Mouse (Mus musculus) megakaryocyte, embryonic 14.5 days (primary cell): ENCODE measurements around the gene Grb2. TPM values are rescaled to one million over a fixed set of nuclear protein-coding genes. Genes with fewer than 3 reads are reported as not detected.

ENCODE experiments used
- H3K27me3 ChIP-seq: replicated peaks from 2 replicates; pipeline ENCODE3; 2012; ENCODE audit warnings: inconsistent platforms
- H3K36me3 ChIP-seq: replicated peaks from 2 replicates; pipeline ENCODE3; 2012; ENCODE audit warnings: low read length, inconsistent platforms, mixed read lengths
- H3K4me1 ChIP-seq: 2 replicates; pipeline ENCODE4 v1.6.1; 2012; ENCODE audit warnings: inconsistent platforms
- H3K4me3 ChIP-seq: replicated peaks from 2 replicates; pipeline ENCODE3; 2012; ENCODE audit warnings: moderate library complexity, mild to moderate bottlenecking, inconsistent platforms
- H3K9me3 ChIP-seq: 2 replicates; pipeline ENCODE4 v1.6.1; 2012; ENCODE audit warnings: inconsistent platforms
- FLI1 ChIP-seq: IDR thresholded peaks from 2 replicates; pipeline ENCODE4 v1.6.1; 2012; ENCODE audit warnings: low read length, inconsistent platforms, mixed read lengths
- GATA1 ChIP-seq: IDR thresholded peaks from 3 replicates; pipeline ENCODE4 v1.6.1; 2012; ENCODE audit warnings: mixed read lengths, low read length, inconsistent platforms, borderline replicate concordance
- polyA plus RNA-seq: library from polyadenylated mRNA; stranded (reverse); fragments of >175 nt; gene quantifications from 2 replicates; pipeline ENCODE4 v1.2.3, GENCODE M21; 2012; ENCODE audit warnings: low replicate concordance; ENCODE audit not compliant: insufficient read depth

Gene Grb2
- polyA plus RNA-seq, 1 experiment: 77.5 TPM

GRCm38 (mm10) chr11:115691511-115691910 is 16.9 kb downstream of the Grb2 start:
- H3K36me3 ChIP-seq: peaks cover 77% of the 10 kb centered on the region
- H3K4me3 ChIP-seq: peak overlapping the region; percentile 75
- H3K4me1 ChIP-seq: peaks cover 94% of the 10 kb centered on the region
- H3K27me3 ChIP-seq: no peaks in the 10 kb centered on the region
- TF ChIP-seq FLI1 (no peak), GATA1 (no peak)
- H3K9me3 ChIP-seq: 0 out of 2 replicates have a peak, but pooled peaks cover 3% of the 10 kb centered on the region

GRCm38 (mm10) chr11:115691013-115691412 is 17.4 kb downstream of the Grb2 start:
- Histone ChIP-seq H3K27me3 (no peaks in the 10 kb centered on the region), H3K36me3 (peaks cover 77% of the 10 kb centered on the region), H3K4me3 (no peak overlapping the region), H3K4me1 (peaks cover 94% of the 10 kb centered on the region), H3K9me3 (0 out of 2 replicates have a peak, but pooled peaks cover 3% of the 10 kb centered on the region)
- TF ChIP-seq GATA1: no peak
- TF ChIP-seq FLI1: no peak

GRCm38 (mm10) chr11:115690356-115690755 is 18.0 kb downstream of the Grb2 start:
- H3K27me3 ChIP-seq: no peaks in the 10 kb centered on the region
- no peak overlapping the region for H3K4me3 ChIP-seq
- H3K4me1 ChIP-seq: peaks cover 94% of the 10 kb centered on the region
- H3K36me3 ChIP-seq: peaks cover 77% of the 10 kb centered on the region
- H3K9me3 ChIP-seq: 0 out of 2 replicates have a peak, but pooled peaks cover 3% of the 10 kb centered on the region
- TF ChIP-seq GATA1 (no peak), FLI1 (no peak)

- Histone ChIP-seq H3K36me3 (peaks cover 81% of the 10 kb centered on the region), H3K4me3 (no peak overlapping the region), H3K27me3 (no peaks in the 10 kb centered on the region), H3K9me3 (0 out of 2 replicates have a peak, but pooled peaks cover 3% of the 10 kb centered on the region), H3K4me1 (peaks cover 94% of the 10 kb centered on the region)
- no peak for TF ChIP-seq GATA1
- no peak for TF ChIP-seq FLI1
These were observed 19.1 kb downstream of the Grb2 start for GRCm38 (mm10) chr11:115689137-115689915.

GRCm38 (mm10) chr11:115686369-115686768 is 22.0 kb downstream of the Grb2 start:
- Histone ChIP-seq H3K36me3 (peaks cover 95% of the 10 kb centered on the region), H3K4me3 (no peak overlapping the region), H3K9me3 (0 out of 2 replicates have a peak, but pooled peaks cover 3% of the 10 kb centered on the region), H3K4me1 (peaks cover 91% of the 10 kb centered on the region), H3K27me3 (no peaks in the 10 kb centered on the region)
- TF ChIP-seq GATA1 (no peak), FLI1 (no peak)

GRCm38 (mm10) chr11:115685954-115686353 is 22.4 kb downstream of the Grb2 start:
- H3K9me3 ChIP-seq: 0 out of 2 replicates have a peak, but pooled peaks cover 3% of the 10 kb centered on the region
- no peaks in the 10 kb centered on the region for H3K27me3 ChIP-seq
- no peak overlapping the region for H3K4me3 ChIP-seq
- peaks cover 96% of the 10 kb centered on the region for H3K36me3 ChIP-seq
- peaks cover 87% of the 10 kb centered on the region for H3K4me1 ChIP-seq
- TF ChIP-seq GATA1 (no peak), FLI1 (no peak)

- H3K36me3 ChIP-seq: peaks cover 95% of the 10 kb centered on the region
- peaks cover 81% of the 10 kb centered on the region for H3K4me1 ChIP-seq
- TF ChIP-seq GATA1 (no peak), FLI1 (no peak)
- 0 out of 2 replicates have a peak, but pooled peaks cover 3% of the 10 kb centered on the region for H3K9me3 ChIP-seq
- H3K27me3 ChIP-seq: no peaks in the 10 kb centered on the region
- no peak overlapping the region for H3K4me3 ChIP-seq
These were observed 23.5 kb downstream of the Grb2 start for GRCm38 (mm10) chr11:115684877-115685276.

GRCm38 (mm10) chr11:115683326-115683725 is 25.1 kb downstream of the Grb2 start:
- TF ChIP-seq GATA1: no peak
- TF ChIP-seq FLI1: no peak
- 0 out of 2 replicates have a peak, but pooled peaks cover 3% of the 10 kb centered on the region for H3K9me3 ChIP-seq
- no peak overlapping the region for H3K4me3 ChIP-seq
- H3K36me3 ChIP-seq: peaks cover 95% of the 10 kb centered on the region
- peaks cover 82% of the 10 kb centered on the region for H3K4me1 ChIP-seq
- H3K27me3 ChIP-seq: no peaks in the 10 kb centered on the region

GRCm38 (mm10) chr11:115682411-115682810 is 26.0 kb downstream of the Grb2 start:
- Histone ChIP-seq H3K4me1 (peaks cover 80% of the 10 kb centered on the region), H3K36me3 (peaks cover 93% of the 10 kb centered on the region), H3K27me3 (no peaks in the 10 kb centered on the region), H3K4me3 (peak overlapping the region; percentile 18), H3K9me3 (no peaks in the 10 kb centered on the region)
- TF ChIP-seq GATA1: no peak
- no peak for TF ChIP-seq FLI1

- TF ChIP-seq FLI1 (no peak), GATA1 (no peak)
- Histone ChIP-seq H3K9me3 (no peaks in the 10 kb centered on the region), H3K36me3 (peaks cover 91% of the 10 kb centered on the region), H3K4me1 (peaks cover 80% of the 10 kb centered on the region), H3K27me3 (no peaks in the 10 kb centered on the region), H3K4me3 (no peak overlapping the region)
These were observed 28.7 kb downstream of the Grb2 start for GRCm38 (mm10) chr11:115679554-115680238.
